8 mouse cellular contexts compared by ENCODE assay signal in the genomic region with DNA sequence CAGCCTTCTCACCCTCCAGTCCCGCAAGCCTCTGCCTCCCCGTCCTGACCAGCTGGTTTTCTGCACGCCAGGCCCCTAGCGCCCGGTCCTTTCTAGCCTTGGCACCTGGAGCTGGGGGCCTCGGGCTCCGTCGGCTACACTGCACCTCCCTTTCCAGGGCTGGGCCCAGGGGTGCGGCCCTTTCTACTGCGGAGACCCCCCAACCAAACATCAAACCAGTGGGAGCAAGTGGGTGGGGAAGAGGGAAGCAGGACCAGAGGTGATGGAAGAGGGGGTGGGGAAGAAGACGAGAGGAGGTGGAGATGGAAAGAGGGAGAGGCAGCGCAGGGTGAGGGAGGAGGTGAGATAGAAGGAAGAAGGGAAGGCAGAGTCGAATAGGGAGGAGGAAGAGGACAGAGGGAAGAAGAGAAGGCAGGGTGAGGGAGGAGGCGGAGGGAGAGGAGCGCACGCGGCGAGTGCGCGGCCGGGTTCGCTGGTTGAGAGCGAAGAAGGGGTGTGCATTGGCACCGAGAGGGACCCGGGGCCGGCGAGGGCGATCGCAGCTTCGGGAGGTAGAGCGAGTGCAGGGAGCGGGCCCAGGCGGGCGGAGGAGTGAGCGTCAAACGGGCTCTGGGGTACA. TPM values are rescaled to one million over a fixed set of nuclear protein-coding genes. Genes with fewer than 3 reads are reported as not detected.
A peak's percentile ranks its signal among the peaks of the same experiment; 100 is the strongest.
DNase-seq lines count a peak whose midpoint lies in the region; ATAC-seq and TF ChIP-seq lines count a peak whose summit lies in the region.

TSS of gene Car11 (plus strand) at position 321 of the 619 bp plus-strand sequence.

- peak within 1 kb of the TSS; percentile 44 for H3K4me3 ChIP-seq in heart, adult 2 months
- H3K4me3 ChIP-seq in ES-Bruce4 (ENCODE audit: low read depth, low read length) = peak within 1 kb of the TSS; percentile 65
- peak within 1 kb of the TSS; percentile 44 for H3K4me3 ChIP-seq in heart, postnatal 0 days (ENCODE audit: low read depth, low read length)
- peak within 1 kb of the TSS; percentile 46 for H3K4me3 ChIP-seq in limb, embryonic 14.5 days (replicated peaks; ENCODE audit: low read length)
- peak within 1 kb of the TSS; percentile 39 for H3K4me3 ChIP-seq in stomach, embryonic 14.5 days (ENCODE audit: low read depth, low read length)

- no peaks in the 10 kb centered on the region for H3K36me3 ChIP-seq in heart, adult 2 months (ENCODE audit: control insufficient read depth, insufficient read depth, low read length)
- H3K36me3 ChIP-seq in ES-Bruce4 (ENCODE audit: control insufficient read depth, insufficient read depth, low read length, poor library complexity, severe bottlenecking) = no peaks in the 10 kb centered on the region
- H3K36me3 ChIP-seq in heart, postnatal 0 days (replicated peaks; ENCODE audit: control insufficient read depth, insufficient read depth, low read length) = no peaks in the 10 kb centered on the region
- H3K36me3 ChIP-seq in limb, embryonic 14.5 days (ENCODE audit: control insufficient read depth, insufficient read depth, low read length) = no peaks in the 10 kb centered on the region
- no peaks in the 10 kb centered on the region for H3K36me3 ChIP-seq in stomach, embryonic 14.5 days (ENCODE audit: control insufficient read depth, insufficient read depth, low read length)

- intact Hi-C loops in heart, adult 2 months (cut with DNase I) = loop anchor here (5.0 kb wide), 3 partner anchors 172 to 1147 kb away; partner anchors contain the start of genes Nr1h2, Plekha4 and Ppp1r15a

- H3K4me1 ChIP-seq in heart, adult 2 months (ENCODE audit: control insufficient read depth, insufficient read depth, low read length) = peaks cover 9% of the 10 kb centered on the region
- H3K4me1 ChIP-seq in ES-Bruce4 (ENCODE audit: control insufficient read depth, insufficient read depth, low read length) = no peaks in the 10 kb centered on the region
- peaks cover 19% of the 10 kb centered on the region for H3K4me1 ChIP-seq in heart, postnatal 0 days (ENCODE audit: control insufficient read depth, insufficient read depth)
- H3K4me1 ChIP-seq in limb, embryonic 14.5 days (ENCODE audit: control insufficient read depth, insufficient read depth, low read length) = peaks cover 24% of the 10 kb centered on the region
- peaks cover 27% of the 10 kb centered on the region for H3K4me1 ChIP-seq in stomach, embryonic 14.5 days (ENCODE audit: control insufficient read depth, insufficient read depth, low read length)

- TF ChIP-seq POLR2A in heart, adult 2 months (IDR thresholded peaks at IDR 0.05; ENCODE audit: insufficient read depth, low read depth, low read length) = no peak
- no peak for TF ChIP-seq POLR2A in ES-Bruce4 (IDR thresholded peaks at IDR 0.05; ENCODE audit: insufficient read depth, low read length)
- no peak for TF ChIP-seq POLR2A in limb, embryonic 14.5 days (IDR thresholded peaks at IDR 0.05; ENCODE audit: borderline replicate concordance, extremely low read depth, insufficient read depth, insufficient read length)

- no peaks in the 10 kb centered on the region for H3K79me2 ChIP-seq in heart, adult 2 months (replicated peaks; ENCODE audit: control insufficient read depth, insufficient read depth, low read length)

- H3K27ac ChIP-seq in heart, adult 2 months = peak within 1 kb of the TSS; percentile 2; the same call in 1 of the 2 replicates
- H3K27ac ChIP-seq in ES-Bruce4 (ENCODE audit: insufficient read depth, low read length) = no peak within 1 kb of the TSS
- H3K27ac ChIP-seq in heart, postnatal 0 days (ENCODE audit: low read depth) = no peak within 1 kb of the TSS
- H3K27ac ChIP-seq in limb, embryonic 14.5 days (replicated peaks; ENCODE audit: low read depth, low read length) = no peak within 1 kb of the TSS
- H3K27ac ChIP-seq in stomach, embryonic 14.5 days (ENCODE audit: low read length) = no peak within 1 kb of the TSS

- ATAC-seq in heart, postnatal 0 days (ENCODE audit: insufficient read depth, low read depth) = no peak
- no peak for ATAC-seq in limb, embryonic 14.5 days (ENCODE audit: low FRiP score, low read depth)
- ATAC-seq in stomach, embryonic 14.5 days (ENCODE audit: insufficient number of reproducible peaks, insufficient read depth, low FRiP score, low read depth) = no peak
- ATAC-seq in megakaryocyte-erythroid progenitor cell, adult 5-6 weeks (replicated peaks; ENCODE audit: low FRiP score, low TSS enrichment, poor library complexity, severe bottlenecking) = no peak

- WGBS in heart, adult 2 months = 7% methylated on average over 36 of the region's 36 CpGs
- WGBS in heart, postnatal 0 days = 3% methylated on average over 35 of the region's 36 CpGs
- under 1% methylated on average over 31 of the region's 36 CpGs for WGBS in limb, embryonic 14.5 days
- 2% methylated on average over 36 of the region's 36 CpGs for WGBS in stomach, embryonic 14.5 days

- no peaks in the 10 kb centered on the region for H3K9me3 ChIP-seq in ES-Bruce4 (replicated peaks; ENCODE audit: control insufficient read depth, insufficient read depth, low read length, poor library complexity, severe bottlenecking)
- H3K9me3 ChIP-seq in heart, postnatal 0 days (replicated peaks; ENCODE audit: control insufficient read depth, low read length) = no peaks in the 10 kb centered on the region
- no peaks in the 10 kb centered on the region for H3K9me3 ChIP-seq in limb, embryonic 14.5 days (ENCODE audit: control insufficient read depth, low read length)
- no peaks in the 10 kb centered on the region for H3K9me3 ChIP-seq in stomach, embryonic 14.5 days (ENCODE audit: control insufficient read depth, low read depth, low read length)

- no peak for DNase-seq in heart, adult 2 months
- DNase-seq in heart, adult 18-20 months = no peak
- peak; percentile 66 to 77 for DNase-seq in cerebellum, postnatal 14 days
- DNase-seq in heart, postnatal 0 days (ENCODE audit: low spot score) = no peak
- no peak for DNase-seq in limb, embryonic 14.5 days (ENCODE audit: low spot score)

- peak within 1 kb of the TSS; percentile 68 for H3K9ac ChIP-seq in heart, adult 2 months (ENCODE audit: low read depth, low read length)
- peak within 1 kb of the TSS; percentile 57 for H3K9ac ChIP-seq in ES-Bruce4 (ENCODE audit: low read depth, poor library complexity, severe bottlenecking)
- H3K9ac ChIP-seq in heart, postnatal 0 days (replicated peaks; ENCODE audit: low read depth, low read length) = peak within 1 kb of the TSS; percentile 43; the same call in 1 of the 2 replicates
- H3K9ac ChIP-seq in limb, embryonic 14.5 days (ENCODE audit: low read depth, low read length, severe bottlenecking) = peak within 1 kb of the TSS; percentile 59
- peak within 1 kb of the TSS; percentile 55; the same call in 1 of the 2 replicates for H3K9ac ChIP-seq in stomach, embryonic 14.5 days (replicated peaks; ENCODE audit: low read depth, low read length)

- TF ChIP-seq EP300 in heart, adult 2 months (IDR thresholded peaks at IDR 0.05; ENCODE audit: insufficient read depth, low read depth, low read length) = no peak
- TF ChIP-seq EP300 in ES-Bruce4 (IDR thresholded peaks at IDR 0.05; ENCODE audit: insufficient read depth, low read depth, low read length) = no peak
- TF ChIP-seq EP300 in heart, postnatal 0 days (IDR thresholded peaks at IDR 0.05; ENCODE audit: low read depth) = no peak

- no peak for TF ChIP-seq CTCF in heart, adult 2 months (IDR thresholded peaks at IDR 0.05)
- TF ChIP-seq CTCF in ES-Bruce4 (IDR thresholded peaks at IDR 0.05; ENCODE audit: low read depth, low read length) = no peak
- TF ChIP-seq CTCF in heart, postnatal 0 days (IDR thresholded peaks at IDR 0.05; ENCODE audit: low read depth) = no peak

- peak within 1 kb of the TSS; percentile 63 for H3K4me2 ChIP-seq in heart, postnatal 0 days (ENCODE audit: low read depth, low read length)
- H3K4me2 ChIP-seq in limb, embryonic 14.5 days (replicated peaks; ENCODE audit: low read depth, low read length, severe bottlenecking) = peak within 1 kb of the TSS; percentile 93
- peak within 1 kb of the TSS; percentile 73 for H3K4me2 ChIP-seq in stomach, embryonic 14.5 days (replicated peaks; ENCODE audit: low read depth, low read length)

- H3K27me3 ChIP-seq in heart, adult 2 months (ENCODE audit: control insufficient read depth, insufficient read depth, low read length) = 0 out of 2 replicates have a peak, but pooled peaks cover 3% of the 10 kb centered on the region
- H3K27me3 ChIP-seq in ES-Bruce4 (ENCODE audit: control insufficient read depth, insufficient read depth, low read length, poor library complexity, severe bottlenecking) = peaks cover 3% of the 10 kb centered on the region; the same call in 1 of the 2 replicates
- peaks cover 24% of the 10 kb centered on the region for H3K27me3 ChIP-seq in heart, postnatal 0 days (ENCODE audit: control insufficient read depth, insufficient read depth, low read length)
- H3K27me3 ChIP-seq in limb, embryonic 14.5 days (ENCODE audit: control insufficient read depth, insufficient read depth, low read length) = peaks cover 17% of the 10 kb centered on the region; the same call in 1 of the 2 replicates
- H3K27me3 ChIP-seq in stomach, embryonic 14.5 days (ENCODE audit: control insufficient read depth, insufficient read depth, low read length) = 0 out of 2 replicates have a peak, but pooled peaks cover 4% of the 10 kb centered on the region

RNA-seq across cellular contexts. Expression of gene Car11, which starts in this region (rescaled TPM):
- total RNA-seq in heart, adult 2 months (2021) = 1 to 10 TPM; 5.2 to 6.8 TPM
- polyA plus RNA-seq in heart, adult 2 months (2012; rRNA removed) = 10.6 and 14.4 TPM in 2 replicates
- total RNA-seq in heart, adult 18-20 months (2021) = 1 to 10 TPM; 3.4 to 5.9 TPM
- polyA plus RNA-seq in ES-Bruce4 (2011; ENCODE audit: insufficient read depth, insufficient read length, low read depth, missing spikeins) = 6.0 and 9.7 TPM in 2 replicates
- 1.6 and 3.0 TPM in 2 replicates for total RNA-seq in heart, postnatal 0 days (2014; rRNA removed; ENCODE audit: low replicate concordance)
- 2.5 and 2.8 TPM in 2 replicates for polyA plus RNA-seq in heart, postnatal 0 days (2015; fragmentation: Nextera tagmentation; extraction: Ambion mirVana)
- polyA plus RNA-seq in limb, embryonic 14.5 days (2012; rRNA removed) = 34.1 and 46.4 TPM in 2 replicates
- polyA plus RNA-seq in limb, embryonic 14.5 days (2014; fragmentation: Nextera tagmentation; extraction: Ambion mirVana) = 9.5 and 10.6 TPM in 2 replicates
- 10.4 and 11.4 TPM in 2 replicates for polyA plus RNA-seq in stomach, embryonic 14.5 days (2014; fragmentation: Nextera tagmentation; extraction: Ambion mirVana)
- not detected in 2 replicates for total RNA-seq in megakaryocyte-erythroid progenitor cell, adult 5-6 weeks (2014; fragmentation: Nextera tagmentation)
- total RNA-seq in megakaryocyte-erythroid progenitor cell, adult 5-6 weeks (2017) = not detected in 2 replicates

Comparison
In these comparisons a context has a peak if more than half of its experiments do, and no peak if none do; other contexts are left out.
1. DNase-seq: peak in cerebellum, postnatal 14 days (2 of 2); none in heart, adult 2 months (0 of 2), heart, adult 18-20 months (0 of 2), heart, postnatal 0 days (single experiment) and limb, embryonic 14.5 days (single experiment).
2. Peak in every context shown above with its lines, with median percentiles within 50 percentile points of each other: H3K4me3 ChIP-seq, H3K9ac ChIP-seq and H3K4me2 ChIP-seq.